Mouse (Mus musculus): ENCODE measurements around the gene Gabra4.
"Not testable (repeated sequence)": the region's sequence is repeated elsewhere in the genome, so short reads cannot be mapped to it uniquely, and the experiment has no call there.

The Gabra4 gene

DNA sequence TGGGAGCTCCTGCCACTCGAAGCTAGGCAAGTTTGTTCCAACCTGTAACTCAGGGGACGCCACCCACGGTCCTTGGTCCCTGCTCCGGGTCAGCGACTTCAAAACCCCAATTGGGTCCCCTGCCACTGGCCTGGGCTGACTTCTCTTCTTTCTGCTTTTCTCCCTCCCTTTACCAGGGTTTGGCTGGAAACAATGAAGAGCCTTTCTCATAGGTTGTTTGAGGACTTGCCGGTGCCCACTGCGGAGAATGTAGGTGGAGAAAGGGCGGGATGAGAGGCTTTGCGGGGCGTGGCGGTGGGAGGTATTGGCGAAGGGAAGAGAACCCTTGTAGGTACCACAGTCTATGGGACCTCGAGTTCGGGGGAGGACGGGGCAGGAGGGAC, at the start of gene Gabra4:
TSS of gene Gabra4 (minus strand) at position 194 of the 383 bp plus-strand sequence.
- DNase-seq (ENCODE audit: low spot score in 2 of 2) = no peak

GRCm38 (mm10) chr5:71701273-71701614, 43.1 kb upstream of the Gabra4 start:
- no peak for DNase-seq (ENCODE audit: low spot score in 2 of 2)

DNA sequence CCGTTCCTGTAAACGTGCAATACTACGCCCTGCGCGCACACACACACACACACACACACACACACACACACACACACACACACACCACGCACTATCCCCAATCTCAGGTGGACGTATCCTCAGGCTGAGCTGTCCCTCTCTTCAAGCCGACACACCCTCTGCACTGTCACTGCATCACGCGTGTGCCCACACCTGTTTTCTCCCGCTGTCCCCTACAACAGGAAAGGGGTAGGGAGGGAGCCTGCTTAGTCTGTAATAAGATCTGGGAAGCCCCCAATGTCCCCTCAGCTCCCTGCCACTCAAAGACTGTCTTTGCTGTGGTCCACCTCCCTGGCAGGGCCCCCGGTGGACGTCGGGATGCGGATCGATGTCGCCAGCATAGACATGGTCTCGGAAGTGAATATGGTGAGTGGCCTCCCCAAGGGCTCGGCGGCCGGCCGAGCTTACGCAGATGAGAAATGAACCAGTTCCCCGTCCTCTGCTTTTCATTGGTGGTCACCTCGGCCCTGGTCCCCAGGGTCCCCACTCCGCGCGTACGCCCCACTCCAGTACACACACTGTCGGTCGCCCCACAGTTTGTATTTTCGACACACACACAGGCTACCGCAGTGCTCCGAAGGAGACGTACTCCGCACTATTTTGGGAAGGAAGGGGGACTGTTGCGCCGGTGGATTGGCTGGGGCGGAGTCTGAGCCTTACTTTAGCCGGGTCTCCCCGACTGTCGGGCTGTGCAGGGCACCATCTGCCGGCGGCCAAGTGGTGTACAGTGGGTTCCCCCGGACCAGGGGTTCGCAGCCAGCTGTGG, 42.6 kb upstream of the Gabra4 start:
- no peak for DNase-seq (ENCODE audit: low spot score in 2 of 2)

DNA sequence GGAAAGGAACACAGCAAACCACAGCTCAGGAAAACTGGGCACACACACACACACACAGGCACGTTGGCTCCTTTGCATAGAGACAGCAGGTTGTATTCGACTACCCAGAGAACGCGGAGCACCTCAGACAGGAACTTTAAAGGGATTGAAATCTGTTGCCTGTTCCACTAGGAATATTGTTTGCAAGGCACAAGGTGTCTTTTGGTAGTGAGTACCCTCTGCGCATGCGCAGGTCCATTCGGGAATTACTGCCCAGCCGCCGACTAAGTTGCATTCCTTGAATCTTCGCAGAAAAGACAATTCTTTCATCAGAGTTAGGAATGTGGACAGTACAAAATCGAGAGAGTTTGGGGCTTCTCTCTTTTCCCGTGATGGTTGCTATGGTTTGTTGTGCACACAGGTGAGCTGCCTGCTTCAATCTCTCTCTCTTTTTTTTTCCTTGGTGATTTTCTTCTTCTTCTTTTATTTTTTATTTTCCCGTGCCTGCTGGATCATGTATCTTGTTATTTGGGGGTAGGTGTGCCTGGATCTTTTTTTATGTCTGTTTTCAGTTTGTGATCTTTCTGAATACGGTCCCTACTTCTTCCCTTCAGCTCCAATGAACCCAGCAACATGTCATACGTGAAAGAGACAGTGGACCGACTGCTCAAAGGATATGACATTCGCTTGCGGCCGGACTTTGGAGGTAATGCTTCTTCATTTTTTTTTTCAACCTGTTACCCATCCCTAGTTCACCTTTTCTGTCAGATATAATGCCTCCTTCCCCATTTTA, 41.8 kb upstream of the Gabra4 start:
- DNase-seq (ENCODE audit: low spot score in 2 of 2) = no peak

- no peak for DNase-seq (ENCODE audit: low spot score in 2 of 2)
These were observed 7.5 kb upstream of the Gabra4 start for GRCm38 (mm10) chr5:71665593-71665992.

DNA sequence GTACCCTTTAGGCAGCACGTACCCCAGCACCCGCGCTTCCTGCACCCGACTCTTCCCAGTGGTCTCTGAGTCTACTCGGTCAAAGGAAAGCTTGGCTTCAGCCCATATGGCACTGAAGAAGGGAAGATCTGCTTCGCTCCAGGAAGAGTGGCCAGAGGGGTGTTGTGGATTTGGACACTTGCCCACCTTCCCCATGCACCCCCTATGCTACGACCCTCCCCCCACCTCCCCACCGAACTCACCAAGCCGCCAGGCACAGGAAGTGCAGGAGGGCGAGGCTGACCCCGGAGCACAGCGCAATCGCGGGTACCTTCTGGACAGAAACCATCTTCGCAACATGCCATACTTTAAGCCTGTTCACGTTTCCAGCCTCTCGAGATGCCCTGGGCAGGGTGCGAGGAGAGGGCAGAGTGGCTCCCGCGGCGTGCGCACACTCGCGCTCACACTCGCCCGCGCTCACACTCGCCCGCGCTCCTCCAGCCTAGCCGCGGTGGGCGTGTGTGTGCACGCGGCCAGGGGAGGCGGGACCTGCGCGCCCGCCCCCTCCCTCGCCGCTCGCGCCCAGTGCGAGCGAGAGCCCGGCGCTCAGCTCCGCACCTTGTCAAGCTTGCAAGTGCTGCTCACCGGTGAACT, 510 bp downstream of the Gabra4 start, which contains the start of gene Gabrb1:
TSS of gene Gabrb1 (plus strand) at position 632 of the 633 bp plus-strand sequence.
- DNase-seq (ENCODE audit: low spot score in 2 of 2) = no peak

GRCm38 (mm10) chr5:71656771-71657170, 1.3 kb downstream of the Gabra4 start:
- no peak for DNase-seq (ENCODE audit: low spot score in 2 of 2)

DNA sequence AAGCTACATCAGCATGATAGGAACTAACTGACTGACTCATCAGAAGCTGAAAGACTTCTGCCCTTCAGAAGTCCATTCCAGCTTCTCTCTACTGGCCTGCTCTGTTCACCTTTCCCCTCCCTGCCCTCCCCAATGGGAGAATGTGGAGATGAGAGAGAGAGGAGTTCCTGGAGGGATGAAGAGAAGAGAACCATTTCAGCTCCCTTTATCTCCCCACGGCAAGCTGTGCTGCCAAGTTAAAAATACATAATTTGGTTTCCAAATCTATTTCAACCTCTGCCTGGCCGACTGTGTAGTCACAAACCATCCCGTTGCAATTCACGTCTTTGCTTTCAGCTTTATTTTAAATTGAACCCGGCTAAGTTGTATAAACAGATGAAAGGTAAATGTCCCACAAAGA, 4.1 kb downstream of the Gabra4 start:
- DNase-seq (ENCODE audit: low spot score in 2 of 2) = no peak

- DNase-seq (ENCODE audit: low spot score in 2 of 2) = no peak
These were observed 10.0 kb downstream of the Gabra4 start for GRCm38 (mm10) chr5:71648108-71648507.

GRCm38 (mm10) chr5:71639804-71640203, 18.3 kb downstream of the Gabra4 start:
- DNase-seq (ENCODE audit: low spot score in 2 of 2) = no peak

GRCm38 (mm10) chr5:71627820-71628219, 30.3 kb downstream of the Gabra4 start:
- no peak for DNase-seq (ENCODE audit: low spot score in 2 of 2)

DNA sequence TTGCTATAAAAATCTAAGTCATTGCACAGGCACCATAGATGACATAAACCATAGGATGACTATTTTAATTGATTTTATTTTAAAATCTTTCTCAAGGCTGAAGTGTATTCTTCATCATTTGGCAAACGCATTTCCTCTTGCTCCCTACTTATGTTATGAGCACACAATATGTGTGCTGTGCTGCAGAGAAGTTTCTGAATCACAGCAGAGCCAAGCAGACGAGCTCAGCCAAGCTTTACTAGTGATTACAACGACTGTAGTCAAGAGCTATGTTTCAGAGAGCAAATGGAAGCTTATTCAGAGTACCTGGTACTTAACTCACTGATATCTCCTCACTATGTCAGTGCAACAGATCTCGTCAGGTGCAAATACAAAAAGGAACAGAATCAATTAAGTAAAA, 41.4 kb downstream of the Gabra4 start:
- DNase-seq (ENCODE audit: low spot score in 2 of 2) = no peak

DNA sequence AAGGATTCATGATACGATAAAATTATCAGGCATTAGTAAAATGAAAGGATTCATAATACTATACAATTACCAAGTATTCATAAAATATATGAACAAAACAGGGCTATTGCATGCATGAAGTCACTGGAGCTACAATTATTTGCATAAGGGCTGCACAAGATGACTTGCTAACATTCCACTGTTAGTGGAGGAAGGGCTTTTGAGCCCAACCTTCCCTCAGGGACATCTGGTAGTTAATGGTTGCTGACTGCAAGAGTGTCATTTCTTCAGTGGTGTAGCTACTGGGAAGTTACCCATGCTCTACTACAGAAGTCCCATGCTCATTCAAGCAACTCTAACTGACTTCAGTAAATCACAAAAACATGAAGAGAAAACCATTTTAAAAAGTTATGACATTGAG, 43.8 kb downstream of the Gabra4 start:
- no peak for DNase-seq (ENCODE audit: low spot score in 2 of 2)

- no peak for DNase-seq (ENCODE audit: low spot score in 2 of 2)
These were observed 49.4 kb downstream of the Gabra4 start for GRCm38 (mm10) chr5:71608735-71609134.

DNA sequence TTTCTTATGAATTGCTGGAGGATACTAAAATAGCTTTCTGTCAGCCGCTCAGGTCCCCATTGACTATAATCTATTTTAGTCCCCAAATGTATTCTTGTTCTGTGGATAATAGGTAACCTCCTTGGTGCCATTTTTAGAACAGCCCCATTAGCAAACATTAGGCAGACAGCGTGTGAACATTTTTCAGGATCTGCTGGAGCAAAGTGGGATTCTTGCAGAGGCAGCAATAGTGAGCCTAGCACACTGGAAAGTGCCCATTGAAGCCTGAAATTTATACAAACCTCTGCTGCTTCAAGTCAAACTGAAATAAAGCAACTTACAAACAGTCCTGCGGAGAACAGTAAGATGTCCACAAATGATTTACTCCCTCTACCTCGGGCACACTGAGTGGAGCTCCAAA, 51.2 kb downstream of the Gabra4 start:
- DNase-seq (ENCODE audit: low spot score in 2 of 2) = no peak

DNA sequence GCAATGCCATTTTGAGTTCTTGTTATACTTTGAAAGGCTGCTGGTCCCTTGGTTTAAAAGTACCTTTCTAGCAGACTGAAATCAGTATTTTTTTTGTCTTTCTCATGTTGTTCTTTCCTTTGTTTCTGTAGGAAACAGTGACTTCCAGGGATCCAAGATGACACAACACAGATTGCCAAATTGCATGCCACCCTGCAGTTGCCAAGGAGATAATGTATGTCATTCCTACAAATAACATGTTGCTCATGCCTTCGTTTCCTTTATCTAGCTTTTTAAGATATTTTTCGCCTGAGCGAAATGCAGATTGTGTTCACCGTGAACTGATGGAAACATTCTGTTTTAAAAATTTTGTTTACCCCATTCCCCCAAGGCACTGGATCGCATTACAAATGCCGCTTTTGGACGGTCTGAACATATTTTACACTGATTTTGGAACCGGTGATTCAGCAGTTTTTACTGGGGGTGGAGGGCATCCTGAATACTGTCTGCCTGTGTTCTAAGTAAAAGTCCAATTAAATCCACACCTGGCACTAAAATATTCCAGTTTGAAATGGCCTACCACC, 53.9 kb downstream of the Gabra4 start:
- DNase-seq (ENCODE audit: low spot score in 2 of 2) = no peak

DNA sequence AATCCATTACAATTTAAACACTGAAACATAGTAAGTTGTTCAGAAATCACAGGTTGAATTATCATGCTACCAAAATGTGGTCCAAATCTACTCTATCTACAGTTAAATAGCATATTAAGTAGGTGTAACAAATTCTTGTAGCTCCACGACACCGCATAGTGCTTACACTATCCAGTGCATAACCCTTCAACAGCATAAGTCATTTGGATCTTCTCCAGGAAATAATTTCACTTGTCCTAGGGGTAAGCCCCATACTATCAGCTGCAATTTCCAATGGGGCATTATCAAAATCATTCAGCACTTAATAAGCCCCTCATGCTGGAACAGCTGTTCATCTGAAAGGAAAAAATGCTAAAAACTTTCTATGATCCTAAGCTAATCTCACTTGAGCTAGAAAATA, 62.8 kb downstream of the Gabra4 start:
- DNase-seq (ENCODE audit: low spot score in 2 of 2) = no peak

DNA sequence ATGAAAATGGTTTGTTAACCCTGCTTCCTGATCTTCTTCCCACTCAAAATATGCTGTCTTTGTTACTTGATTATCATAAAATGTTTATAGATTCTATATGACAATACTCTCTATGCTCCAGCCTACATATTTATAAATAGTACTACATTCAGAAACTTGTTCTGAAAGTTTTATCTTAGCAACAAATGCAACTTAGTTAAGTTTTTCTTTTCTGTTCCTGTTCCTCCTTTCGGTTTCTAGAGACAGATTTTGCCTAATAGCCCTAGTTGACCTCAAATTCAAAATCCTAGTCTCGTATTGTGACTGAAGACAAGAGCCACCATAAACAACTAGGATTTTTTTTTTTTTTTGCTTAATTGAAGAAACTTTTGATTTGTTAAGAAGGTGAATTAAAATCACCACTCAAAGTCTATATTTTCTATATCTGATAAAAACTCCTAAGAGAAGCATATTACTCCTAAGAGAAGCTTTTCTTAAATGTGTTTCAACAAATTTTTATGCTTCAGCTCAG, 64.3 kb downstream of the Gabra4 start:
- DNase-seq (ENCODE audit: low spot score in 2 of 2) = no peak

DNA sequence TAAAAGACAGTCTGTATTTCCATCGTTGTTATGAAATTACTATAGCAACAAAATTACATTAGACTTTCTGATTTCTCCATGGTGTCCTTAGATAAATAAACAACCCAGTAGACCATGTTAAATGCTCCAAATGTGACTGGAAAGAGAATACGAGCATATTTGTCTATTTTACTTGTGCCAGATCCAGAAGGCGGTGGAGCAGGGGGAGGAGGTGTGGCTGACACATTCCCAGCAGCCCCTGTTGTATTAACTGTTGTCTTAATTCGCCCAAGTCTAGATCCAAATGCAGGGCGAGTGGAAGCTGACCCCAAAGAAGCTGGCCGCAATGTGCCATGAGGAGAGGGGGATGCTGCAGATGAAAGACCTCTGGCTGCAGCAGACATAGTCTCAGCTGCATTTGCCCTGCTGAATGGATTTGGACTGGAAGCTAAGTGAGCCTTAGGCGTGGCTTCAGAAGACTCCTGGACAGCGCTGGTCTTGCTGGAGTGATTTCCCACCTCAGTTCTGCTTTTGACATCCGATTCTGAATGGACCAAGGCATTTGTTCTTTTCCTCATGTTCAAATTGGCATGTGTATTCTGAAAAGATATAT, 86.4 kb downstream of the Gabra4 start:
- no peak for DNase-seq (ENCODE audit: low spot score in 2 of 2)

DNA sequence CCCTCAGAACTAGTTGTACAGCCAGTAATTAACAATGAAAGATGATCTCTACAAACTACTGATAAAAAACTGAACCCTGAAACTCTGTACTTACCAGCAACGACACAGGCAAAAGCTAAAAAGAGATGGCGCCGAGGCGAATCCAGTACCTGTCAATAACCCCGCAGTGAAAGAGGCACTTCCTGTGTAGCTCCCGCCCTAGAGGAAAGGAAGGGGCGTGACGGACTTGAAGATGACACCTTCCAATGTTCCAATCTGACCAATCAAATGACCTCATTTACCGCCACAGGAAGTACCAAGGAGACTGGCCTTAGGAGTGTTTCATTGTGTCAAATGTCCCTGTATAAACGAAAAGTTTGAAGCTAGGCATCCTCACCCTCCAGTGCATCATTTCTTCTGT, 110.0 kb downstream of the Gabra4 start, which contains the start of gene Cox7b2:
TSS of gene Cox7b2 (minus strand) at position 127 of the 400 bp plus-strand sequence.
- DNase-seq (ENCODE audit: low spot score in 2 of 2) = no peak

GRCm38 (mm10) chr5:71545554-71545953, 112.6 kb downstream of the Gabra4 start:
- DNase-seq (ENCODE audit: low spot score in 2 of 2) = no peak

DNA sequence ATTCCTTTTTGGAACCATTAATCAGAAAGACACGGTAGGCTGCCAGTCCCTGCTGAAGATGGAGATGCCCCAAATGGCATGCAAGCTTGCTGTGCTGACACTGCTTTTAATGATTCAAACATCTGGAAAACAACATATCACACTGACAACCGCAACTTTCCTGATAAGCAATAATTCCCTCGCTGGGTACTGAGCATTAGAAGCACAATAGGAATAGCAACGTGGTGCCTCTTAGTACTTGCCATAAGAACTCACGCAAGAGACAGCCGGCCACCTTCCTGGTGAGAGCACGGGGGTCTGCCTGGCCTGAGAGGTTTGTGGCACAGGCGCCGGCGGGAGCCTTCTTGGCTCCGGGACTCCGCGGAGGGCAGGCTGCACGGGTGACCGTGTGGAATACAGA, 132.6 kb downstream of the Gabra4 start:
- DNase-seq (ENCODE audit: low spot score in 2 of 2) = not testable (repeated sequence)
